Mouse (Mus musculus) kidney, embryonic 16.5 days (tissue): ENCODE measurements around the gene Nek9. TPM values are rescaled to one million over a fixed set of nuclear protein-coding genes. Genes with fewer than 3 reads are reported as not detected.

Experiments used
- ATAC-seq: fragments of 200-750 bp; cut with Nextera tagmentation; 2 replicates; pipeline ENCODE4 v1.8.0; 2017; ENCODE audit warnings: moderate TSS enrichment; ENCODE audit not compliant: low FRiP score, low TSS enrichment
- H3K27ac ChIP-seq: fragments of 300-500 bp; sonication (generic); 2 replicates; pipeline ENCODE4 v1.5.1; 2014; ENCODE audit warnings: low read length
- H3K27me3 ChIP-seq: fragments of 300-500 bp; sonication (generic); 2 replicates; pipeline ENCODE4 v1.6.1; 2014; ENCODE audit warnings: low read length, control low read depth, mixed read lengths; ENCODE audit not compliant: insufficient read depth
- H3K36me3 ChIP-seq: fragments of 300-500 bp; sonication (generic); 2 replicates; pipeline ENCODE4 v1.6.1; 2014; ENCODE audit warnings: low read length, control low read depth, mixed read lengths; ENCODE audit not compliant: insufficient read depth
- H3K4me1 ChIP-seq: fragments of 300-500 bp; sonication (generic); 2 replicates; pipeline ENCODE4 v1.6.1; 2014; ENCODE audit warnings: low read length, control low read depth, mixed read lengths; ENCODE audit not compliant: insufficient read depth
- H3K4me2 ChIP-seq: fragments of 300-500 bp; sonication (generic); replicated peaks from 2 replicates; pipeline ENCODE4 v1.6.1; 2014; ENCODE audit warnings: low read depth, low read length
- H3K4me3 ChIP-seq: fragments of 300-500 bp; sonication (generic); 2 replicates; pipeline ENCODE4 v1.5.1; 2014; ENCODE audit warnings: mild to moderate bottlenecking, low read length
- H3K9ac ChIP-seq: fragments of 300-500 bp; sonication (generic); replicated peaks from 2 replicates; pipeline ENCODE4 v1.6.1; 2014; ENCODE audit warnings: low read length
- H3K9me3 ChIP-seq: fragments of 300-500 bp; sonication (generic); 2 replicates; pipeline ENCODE4 v1.6.1; 2016; ENCODE audit warnings: low read length, control low read depth
- WGBS: fragments of 180-500 bp; shearing (Covaris S2); extraction: QIAGEN DNeasy Blood & Tissue Kit; methylation state at CpG from one replicate; pipeline ENCODE4 v1.1.7; 2014; 5-methylcytosine and 5-hydroxymethylcytosine counted together
- polyA plus RNA-seq: library from polyadenylated mRNA; unstranded; fragments of >200 nt; fragmentation: Nextera tagmentation; extraction: Ambion mirVana; gene quantifications from 2 replicates; pipeline ENCODE4 v1.2.1, GENCODE M21; 2015

The Nek9 gene
- polyA plus RNA-seq, 1 experiment from 2014 or later, result 20.7 TPM

- ATAC-seq, result no peak
These were observed 67.3 kb downstream of the Nek9 start for GRCm38 (mm10) chr12:85271843-85272206.

GRCm38 (mm10) chr12:85271132-85271842, 67.9 kb downstream of the Nek9 start:
- H3K9me3 ChIP-seq, result no peaks in the 10 kb centered on the region
- H3K36me3 ChIP-seq, result peaks cover 10% of the 10 kb centered on the region
- no peak overlapping the region for H3K9ac ChIP-seq
- H3K27ac ChIP-seq, result 0 out of 2 replicates have a peak overlapping the region, but pooled peaks have one; percentile 4
- H3K27me3 ChIP-seq, result no peaks in the 10 kb centered on the region
- peaks cover 23% of the 10 kb centered on the region for H3K4me1 ChIP-seq
- H3K4me2 ChIP-seq, result no peak overlapping the region
- ATAC-seq, result no peak
- 83% methylated on average over 7 of the region's 7 CpGs for WGBS
- H3K4me3 ChIP-seq, result no peak overlapping the region

More at GRCm38 (mm10) chr12:85271843-85272206, 67.3 kb downstream of the Nek9 start:
- H3K9me3 ChIP-seq, result no peaks in the 10 kb centered on the region
- H3K27me3 ChIP-seq, result no peaks in the 10 kb centered on the region
- H3K27ac ChIP-seq, result 0 out of 2 replicates have a peak overlapping the region, but pooled peaks have one; percentile 4
- no peak overlapping the region for H3K4me3 ChIP-seq
- no peak overlapping the region for H3K9ac ChIP-seq
- peaks cover 24% of the 10 kb centered on the region for H3K4me1 ChIP-seq
- peaks cover 14% of the 10 kb centered on the region for H3K36me3 ChIP-seq
- 57% methylated on average over 4 of the region's 4 CpGs for WGBS
- H3K4me2 ChIP-seq, result no peak overlapping the region

- peaks cover 20% of the 10 kb centered on the region for H3K4me1 ChIP-seq
- H3K9ac ChIP-seq, result peak within 1 kb of the TSS; percentile 76
- H3K9me3 ChIP-seq, result no peaks in the 10 kb centered on the region
- ATAC-seq, result peak; percentile 87
- peak within 1 kb of the TSS; percentile 55 for H3K4me3 ChIP-seq
- peak within 1 kb of the TSS; percentile 75 for H3K27ac ChIP-seq
- H3K36me3 ChIP-seq, result peaks cover 7% of the 10 kb centered on the region
- under 1% methylated on average over 35 of the region's 35 CpGs for WGBS
- H3K27me3 ChIP-seq, result no peaks in the 10 kb centered on the region
- H3K4me2 ChIP-seq, result peak within 1 kb of the TSS; percentile 65
These were observed 68.8 kb downstream of the Nek9 start, which contains the start of gene Mlh3 for GRCm38 (mm10) chr12:85270319-85270718. TSS of gene Mlh3 (minus strand) at chr12:85270599.

- Histone ChIP-seq H3K4me2 (peak overlapping the region; percentile 65), H3K9me3 (no peaks in the 10 kb centered on the region), H3K36me3 (peaks cover 3% of the 10 kb centered on the region), H3K27ac (peak overlapping the region; percentile 75), H3K27me3 (no peaks in the 10 kb centered on the region), H3K9ac (peak overlapping the region; percentile 76), H3K4me3 (peak overlapping the region; percentile 55), H3K4me1 (peaks cover 24% of the 10 kb centered on the region)
- 22% methylated on average over 3 of the region's 3 CpGs for WGBS
- ATAC-seq, result no peak
These were observed 69.3 kb downstream of the Nek9 start for GRCm38 (mm10) chr12:85269821-85270220.

- WGBS, result 89% methylated on average over 3 of the region's 3 CpGs
These were observed 72.9 kb downstream of the Nek9 start for GRCm38 (mm10) chr12:85266248-85266647.

GRCm38 (mm10) chr12:85264940-85265339, 74.2 kb downstream of the Nek9 start:
- ATAC-seq, result no peak
- Histone ChIP-seq H3K27ac (peak overlapping the region; percentile 36; the same call in 1 of the 2 replicates), H3K4me2 (no peak overlapping the region), H3K4me1 (peaks cover 20% of the 10 kb centered on the region), H3K4me3 (no peak overlapping the region), H3K9me3 (no peaks in the 10 kb centered on the region), H3K27me3 (no peaks in the 10 kb centered on the region), H3K36me3 (no peaks in the 10 kb centered on the region; the same call in 1 of the 2 replicates), H3K9ac (no peak overlapping the region)
- WGBS, result 23% methylated on average over 7 of the region's 7 CpGs

More at GRCm38 (mm10) chr12:85266248-85266647, 72.9 kb downstream of the Nek9 start:
- Histone ChIP-seq H3K4me3 (no peak overlapping the region), H3K4me2 (no peak overlapping the region), H3K27ac (no peak overlapping the region), H3K36me3 (no peaks in the 10 kb centered on the region; the same call in 1 of the 2 replicates), H3K9ac (no peak overlapping the region), H3K4me1 (peaks cover 25% of the 10 kb centered on the region), H3K27me3 (no peaks in the 10 kb centered on the region), H3K9me3 (no peaks in the 10 kb centered on the region)
- no peak for ATAC-seq

DNA sequence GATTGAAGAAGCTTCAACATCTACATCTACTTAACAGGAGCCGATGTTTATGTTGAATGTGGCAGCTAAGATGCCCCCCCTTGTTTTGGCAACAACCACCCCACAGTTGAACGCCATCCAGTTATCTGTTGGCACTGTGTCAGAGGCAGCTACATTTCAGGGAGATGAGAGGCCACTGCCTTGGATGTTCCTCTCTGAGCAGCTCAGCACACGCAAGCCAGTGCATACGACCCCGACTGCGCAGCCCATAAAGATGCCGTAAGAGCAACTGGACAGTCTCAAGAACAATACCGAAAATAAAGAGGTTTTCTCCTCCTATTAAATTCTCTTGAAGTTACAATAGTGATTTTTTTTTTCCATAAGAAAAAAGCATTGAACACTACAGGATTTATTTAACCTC, 74.6 kb downstream of the Nek9 start:
- Histone ChIP-seq H3K4me1 (peaks cover 19% of the 10 kb centered on the region), H3K9ac (no peak overlapping the region), H3K4me3 (no peak overlapping the region), H3K4me2 (no peak overlapping the region), H3K9me3 (no peaks in the 10 kb centered on the region), H3K27me3 (no peaks in the 10 kb centered on the region), H3K36me3 (no peaks in the 10 kb centered on the region; the same call in 1 of the 2 replicates), H3K27ac (no peak overlapping the region)
- no peak for ATAC-seq
- 53% methylated on average over 8 of the region's 8 CpGs for WGBS

DNA sequence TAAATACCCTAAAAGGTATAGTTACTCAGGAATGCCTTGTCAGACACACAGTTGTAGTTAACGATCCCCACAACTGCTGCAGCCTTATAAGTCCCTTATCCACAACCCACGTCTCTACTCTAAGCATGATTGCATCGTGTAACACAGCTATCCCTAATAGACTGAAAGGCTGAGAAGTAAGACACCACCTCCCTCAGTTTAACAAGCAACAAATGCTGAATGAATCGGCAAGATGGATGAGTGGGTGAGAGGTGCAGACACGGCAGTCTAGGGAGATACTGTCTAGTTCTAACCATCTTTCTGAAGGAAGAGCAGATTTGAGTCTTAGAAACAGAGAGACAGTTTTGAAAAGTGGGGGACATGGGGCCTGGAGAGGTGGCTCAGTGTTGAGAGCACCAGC, 76.0 kb downstream of the Nek9 start:
- Histone ChIP-seq H3K27ac (no peak overlapping the region), H3K4me1 (peaks cover 19% of the 10 kb centered on the region), H3K9me3 (no peaks in the 10 kb centered on the region), H3K9ac (no peak overlapping the region), H3K27me3 (no peaks in the 10 kb centered on the region), H3K4me3 (no peak overlapping the region), H3K4me2 (no peak overlapping the region), H3K36me3 (peaks cover 4% of the 10 kb centered on the region; the same call in 1 of the 2 replicates)
- 69% methylated on average over 5 of the region's 5 CpGs for WGBS
- 0 out of 2 replicates have a peak, but pooled peaks have one; percentile 27 for ATAC-seq

- Histone ChIP-seq H3K9me3 (no peaks in the 10 kb centered on the region), H3K27me3 (no peaks in the 10 kb centered on the region), H3K27ac (peak overlapping the region; percentile 11; the same call in 1 of the 2 replicates), H3K4me3 (no peak overlapping the region), H3K9ac (no peak overlapping the region), H3K4me2 (no peak overlapping the region), H3K36me3 (0 out of 2 replicates have a peak, but pooled peaks cover 4% of the 10 kb centered on the region), H3K4me1 (peaks cover 19% of the 10 kb centered on the region)
- ATAC-seq, result peak; percentile 89
- WGBS, result 31% methylated on average over 10 of the region's 10 CpGs
These were observed 76.7 kb downstream of the Nek9 start for GRCm38 (mm10) chr12:85262489-85262888.
